Mouse (Mus musculus): ENCODE measurements at regions not wholly inside any gene's neighbourhood (a gene's known extent, or its start where the extent isn't known, plus 50 kb on each side); places are given as distances from the start of the nearest gene placed in this dataset.

DNA sequence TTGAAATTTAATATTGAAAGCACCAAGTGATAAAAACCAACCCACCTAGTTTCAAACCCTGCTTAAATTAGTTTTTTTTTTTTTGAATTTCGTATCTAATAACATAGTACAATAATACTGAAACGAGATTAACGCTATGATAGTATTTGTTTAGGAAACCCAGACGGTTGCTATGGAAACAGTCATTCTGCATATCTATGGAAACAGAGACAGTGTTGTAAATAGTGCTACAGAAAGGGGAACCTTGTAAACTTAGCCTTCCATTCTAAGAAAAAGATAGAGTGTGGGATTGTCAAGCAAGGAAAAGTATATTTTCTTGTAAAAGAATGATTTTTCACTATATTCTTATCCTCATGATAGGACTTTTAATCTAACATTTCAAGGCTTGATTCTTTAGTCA, 81.9 kb upstream of the Klf6 start:
- TF ChIP-seq POLR2A (IDR thresholded peaks at IDR 0.05; ENCODE audit: extremely low read depth, insufficient read depth, low read length) = no peak
- TF ChIP-seq CTCF (IDR thresholded peaks at IDR 0.05; ENCODE audit: extremely low read depth, insufficient read depth, low read length) = no peak
